Mouse (Mus musculus) heart, adult 2 months (tissue): ENCODE data around the gene Oard1.

Experiments used
- CTCF ChIP-seq: fragments of 200-600 bp; IDR thresholded peaks from 2 replicates; pipeline ENCODE4 v1.8.1; 2022; ENCODE audit warnings: antibody characterized with exemption, mild to moderate bottlenecking, moderate library complexity
- POLR2A ChIP-seq: fragments of 200-500 bp; IDR thresholded peaks from 2 replicates; pipeline ENCODE4 v1.6.1; 2011; ENCODE audit warnings: mild to moderate bottlenecking, low read depth, low read length, control low read depth; ENCODE audit not compliant: insufficient read depth

- TF ChIP-seq CTCF (no peak), POLR2A (peak; percentile 73)
Observed at GRCm38 (mm10) chr17:48432158-48432980, 22.6 kb downstream of the Oard1 start, which contains the start of gene Apobec2.
